In genomic region chr3:138381133-138381532, GRCm38 (mm10) we compare ENCODE assay signal across 14 mouse cellular contexts. TPM values are rescaled to one million over a fixed set of nuclear protein-coding genes. Genes with fewer than 3 reads are reported as not detected.
DNase-seq lines count a peak whose midpoint lies in the region; ATAC-seq and TF ChIP-seq lines count a peak whose summit lies in the region.
"Had no signal": no experiment of that assay in that cellular context is flagged by ENCODE, and none has a peak within 500 bp of the region (broad histone marks: within the 10 kb centered on the region; RNA-seq: fewer than 3 reads in every experiment).

No protein-coding gene starts in this region.

- 23% methylated on average over 3 of the region's 3 CpGs for WGBS in hindbrain, embryonic 14.5 days
- 24% methylated on average over 3 of the region's 3 CpGs for WGBS in hindbrain, embryonic 13.5 days
- WGBS in embryonic facial prominence, embryonic 11.5 days = 34% methylated on average over 3 of the region's 3 CpGs

- TF ChIP-seq CTCF in CH12.LX (conservative IDR thresholded peaks at IDR 0.05 in 1 of 2, IDR thresholded peaks at IDR 0.05 in 1 of 2; ENCODE audit: low read depth in 2 of 2, low read length in 2 of 2) = no peak

- no peak for TF ChIP-seq EP300 in CH12.LX (IDR thresholded peaks at IDR 0.05; ENCODE audit: low read length)

- H3K79me2 ChIP-seq in CH12.LX (replicated peaks; ENCODE audit: control insufficient read depth, extremely low read depth, insufficient read depth, poor library complexity, severe bottlenecking) = no peaks in the 10 kb centered on the region

- no peak overlapping the region for H3K4me2 ChIP-seq in hindbrain, embryonic 14.5 days (replicated peaks)
- H3K4me2 ChIP-seq in hindbrain, embryonic 13.5 days = no peak overlapping the region
- H3K4me2 ChIP-seq in CH12.LX (ENCODE audit: insufficient read depth, low read depth, poor library complexity, severe bottlenecking) = no peak overlapping the region
- H3K4me2 ChIP-seq in embryonic facial prominence, embryonic 11.5 days (ENCODE audit: low read depth, low read length) = no peak overlapping the region
- H3K4me2 ChIP-seq: hindbrain, embryonic 15.5 days had no signal

- no peak overlapping the region for H3K4me3 ChIP-seq in hindbrain, embryonic 14.5 days (replicated peaks; ENCODE audit: low read length)
- H3K4me3 ChIP-seq in hindbrain, embryonic 13.5 days = no peak overlapping the region
- H3K4me3 ChIP-seq in CH12.LX (replicated peaks in 1 of 3; ENCODE audit: low read depth in 2 of 3, low read length in 2 of 3, poor library complexity in 1 of 3) = no peak overlapping the region
- H3K4me3 ChIP-seq in embryonic facial prominence, embryonic 11.5 days (ENCODE audit: low read depth, low read length) = no peak overlapping the region
- H3K4me3 ChIP-seq: hindbrain, embryonic 15.5 days had no signal

- no peaks in the 10 kb centered on the region for H3K4me1 ChIP-seq in hindbrain, embryonic 14.5 days (replicated peaks; ENCODE audit: control insufficient read depth, insufficient read depth, low read length)
- H3K4me1 ChIP-seq in hindbrain, embryonic 13.5 days (replicated peaks) = 0 out of 2 replicates have a peak, but pooled peaks cover 3% of the 10 kb centered on the region
- H3K4me1 ChIP-seq in CH12.LX (ENCODE audit: control insufficient read depth in 1 of 2, insufficient read depth in 2 of 2) = peaks cover 0 to 6% of the 10 kb centered on the region in 2 experiments; a peak in 2 of 4 replicates
- no peaks in the 10 kb centered on the region for H3K4me1 ChIP-seq in embryonic facial prominence, embryonic 11.5 days (ENCODE audit: control insufficient read depth, insufficient read depth, low read length)

- no peaks in the 10 kb centered on the region for H3K27me3 ChIP-seq in hindbrain, embryonic 14.5 days (ENCODE audit: control insufficient read depth, insufficient read depth, low read length)
- H3K27me3 ChIP-seq in hindbrain, embryonic 13.5 days = no peaks in the 10 kb centered on the region
- H3K27me3 ChIP-seq in CH12.LX (replicated peaks) = no peaks in the 10 kb centered on the region
- no peaks in the 10 kb centered on the region for H3K27me3 ChIP-seq in embryonic facial prominence, embryonic 11.5 days (ENCODE audit: control insufficient read depth, insufficient read depth, low read length)
- H3K27me3 ChIP-seq: hindbrain, embryonic 15.5 days had no signal

- peak; percentile 37; the same call in 1 of the 2 replicates for ATAC-seq in hindbrain, embryonic 14.5 days (ENCODE audit: low FRiP score)
- ATAC-seq in hindbrain, embryonic 13.5 days (ENCODE audit: low FRiP score) = no peak
- no peak for ATAC-seq in embryonic facial prominence, embryonic 11.5 days (replicated peaks; ENCODE audit: insufficient number of reproducible peaks, low FRiP score, low TSS enrichment, low read depth)
- ATAC-seq: CD4-positive, CD25-positive, alpha-beta regulatory T cell, adult 4 months had no signal

- no peak overlapping the region for H3K27ac ChIP-seq in hindbrain, embryonic 14.5 days
- no peak overlapping the region for H3K27ac ChIP-seq in hindbrain, embryonic 13.5 days
- H3K27ac ChIP-seq in CH12.LX (ENCODE audit: insufficient read depth, low read depth) = no peak overlapping the region
- H3K27ac ChIP-seq in embryonic facial prominence, embryonic 11.5 days (replicated peaks; ENCODE audit: low read depth, low read length) = no peak overlapping the region
- H3K27ac ChIP-seq: hindbrain, embryonic 15.5 days had no signal

- TF ChIP-seq POLR2A in CH12.LX (IDR thresholded peaks at IDR 0.05; ENCODE audit: low read depth, low read length) = no peak

- H3K9ac ChIP-seq in hindbrain, embryonic 14.5 days = no peak overlapping the region
- H3K9ac ChIP-seq in hindbrain, embryonic 13.5 days = no peak overlapping the region
- H3K9ac ChIP-seq in CH12.LX (ENCODE audit: insufficient read depth, low read depth) = no peak overlapping the region
- H3K9ac ChIP-seq in embryonic facial prominence, embryonic 11.5 days (replicated peaks; ENCODE audit: low read length) = no peak overlapping the region
- H3K9ac ChIP-seq: hindbrain, embryonic 15.5 days had no signal

- no peak for TF ChIP-seq RAD21 in CH12.LX (IDR thresholded peaks at IDR 0.05; ENCODE audit: low read depth, low read length)

- H3K36me3 ChIP-seq in hindbrain, embryonic 14.5 days (replicated peaks; ENCODE audit: control insufficient read depth, insufficient read depth) = no peaks in the 10 kb centered on the region
- no peaks in the 10 kb centered on the region for H3K36me3 ChIP-seq in hindbrain, embryonic 13.5 days
- no peaks in the 10 kb centered on the region for H3K36me3 ChIP-seq in CH12.LX (replicated peaks in 1 of 2; ENCODE audit: control insufficient read depth in 1 of 2, insufficient read depth in 1 of 2, low read length in 1 of 2)
- H3K36me3 ChIP-seq in embryonic facial prominence, embryonic 11.5 days (replicated peaks; ENCODE audit: control insufficient read depth, insufficient read depth, low read depth, low read length) = no peaks in the 10 kb centered on the region
- H3K36me3 ChIP-seq: hindbrain, embryonic 15.5 days had no signal

- in situ Hi-C loops in CH12.LX (cut with MboI; ENCODE audit: low pct_ligation_motif_present, low pct_unique_long_range_greater_than_20kb, low sequenced_read_pairs) = no loop called here

- DNase-seq in hindbrain, embryonic 14.5 days (ENCODE audit: low spot score) = no peak
- DNase-seq in CH12.LX (ENCODE audit: extremely low read depth) = peak; percentile 42
- peak; percentile 40 for DNase-seq in embryonic facial prominence, embryonic 11.5 days (ENCODE audit: low spot score)
- DNase-seq in lung, postnatal 14 days = peak; percentile 57
- DNase-seq in ovary, postnatal 36 days (ENCODE audit: low spot score) = no peak
- DNase-seq in adipocyte (ENCODE audit: low spot score) = no peak
- no peak for DNase-seq in T-cell, adult 2 months (ENCODE audit: low spot score)
- DNase-seq: gastrocnemius, postnatal 10 days; thymus, postnatal 36 days had no signal

- H3K9me3 ChIP-seq in hindbrain, embryonic 14.5 days (ENCODE audit: control insufficient read depth, low read length) = no peaks in the 10 kb centered on the region
- no peaks in the 10 kb centered on the region for H3K9me3 ChIP-seq in hindbrain, embryonic 13.5 days
- H3K9me3 ChIP-seq in CH12.LX (replicated peaks; ENCODE audit: low read length) = no peaks in the 10 kb centered on the region
- no peaks in the 10 kb centered on the region for H3K9me3 ChIP-seq in embryonic facial prominence, embryonic 11.5 days (replicated peaks; ENCODE audit: control insufficient read depth, low read length)

- dilution Hi-C loops in CH12.LX (cut with MboI; ENCODE audit: extremely low pct_ligation_motif_present, extremely low pct_unique_long_range_greater_than_20kb, low sequenced_read_pairs) = no loop called here

TF ChIP-seq in CH12.LX, 34 proteins besides CTCF, POLR2A, EP300 and RAD21:
- TF ChIP-seq MAZ (IDR thresholded peaks at IDR 0.05; ENCODE audit: low read depth, low read length) = no peak
- TF ChIP-seq SMC3 (IDR thresholded peaks at IDR 0.05; ENCODE audit: low read depth, low read length) = no peak
- no peak for TF ChIP-seq USF2 (conservative IDR thresholded peaks at IDR 0.05; ENCODE audit: low read depth, low read length)
- no peak for TF ChIP-seq IRF4 (IDR thresholded peaks at IDR 0.05; ENCODE audit: low read depth, low read length)
- no peak for TF ChIP-seq BHLHE40 (IDR thresholded peaks at IDR 0.05; ENCODE audit: low read depth, low read length)
- TF ChIP-seq SIN3A (IDR thresholded peaks at IDR 0.05; ENCODE audit: low read length) = no peak
- TF ChIP-seq UBTF (IDR thresholded peaks at IDR 0.05; ENCODE audit: low read depth, low read length) = no peak
- no peak for TF ChIP-seq PAX5 (IDR thresholded peaks at IDR 0.05; ENCODE audit: low read length)
- no peak for TF ChIP-seq ZMIZ1 (IDR thresholded peaks at IDR 0.05; ENCODE audit: low read depth, low read length)

RNA-seq across cellular contexts. Expression of gene Adh4, which starts 34.1 kb away (rescaled TPM):
- 0.58 TPM in 1 of 2 replicates, not detected in the other for polyA plus RNA-seq in hindbrain, embryonic 14.5 days (2014; fragmentation: Nextera tagmentation; extraction: Ambion mirVana)
- not detected in 2 replicates for polyA plus RNA-seq in hindbrain, embryonic 13.5 days (2015; fragmentation: Nextera tagmentation; extraction: Ambion mirVana)
- total RNA-seq in CH12.LX (2012; rRNA removed) = 0.21 and 0.25 TPM in 2 replicates
- total RNA-seq in CH12.LX (2014; rRNA removed) = not detected in 2 replicates
- not detected in 2 replicates for polyA plus RNA-seq in CH12.LX (2012; ENCODE audit: insufficient read length, low read depth)
- not detected in 2 replicates for polyA plus RNA-seq in embryonic facial prominence, embryonic 11.5 days (2014; fragmentation: Nextera tagmentation; extraction: Ambion mirVana)
- total RNA-seq: common myeloid progenitor, adult 5-6 weeks; gastrocnemius, postnatal 10 days; left cerebral cortex, postnatal 25 days had no signal
- polyA plus RNA-seq: CD4-positive, CD25-positive, alpha-beta regulatory T cell, adult 4 months; hindbrain, embryonic 15.5 days had no signal

RNA-seq across cellular contexts. Expression of gene Adh6b, which starts 39.6 kb away (rescaled TPM):
- 0.16 and 0.29 TPM in 2 replicates for polyA plus RNA-seq in hindbrain, embryonic 14.5 days (2014; fragmentation: Nextera tagmentation; extraction: Ambion mirVana)
- 0.10 and 0.22 TPM in 2 replicates for polyA plus RNA-seq in hindbrain, embryonic 13.5 days (2015; fragmentation: Nextera tagmentation; extraction: Ambion mirVana)
- total RNA-seq in CH12.LX (2012; rRNA removed) (not detected in 2 replicates), CH12.LX (2014; rRNA removed) (not detected in 2 replicates)
- not detected in 2 replicates for polyA plus RNA-seq in CH12.LX (2012; ENCODE audit: insufficient read length, low read depth)
- polyA plus RNA-seq in embryonic facial prominence, embryonic 11.5 days (2014; fragmentation: Nextera tagmentation; extraction: Ambion mirVana) = 0.52 and 0.53 TPM in 2 replicates
- total RNA-seq: common myeloid progenitor, adult 5-6 weeks; left cerebral cortex, postnatal 25 days had no signal
- polyA plus RNA-seq: CD4-positive, CD25-positive, alpha-beta regulatory T cell, adult 4 months; hindbrain, embryonic 15.5 days had no signal

Comparison
In these comparisons a context has a peak if more than half of its experiments do, and no peak if none do; other contexts are left out.
1. DNase-seq: peak in CH12.LX (single experiment), embryonic facial prominence, embryonic 11.5 days (single experiment) and lung, postnatal 14 days (single experiment); none in hindbrain, embryonic 14.5 days (single experiment), ovary, postnatal 36 days (single experiment), adipocyte (single experiment) and T-cell, adult 2 months (single experiment).